Mouse (Mus musculus): ENCODE results near the gene Glipr2.
A peak's percentile ranks its signal among the peaks of the same experiment; 100 is the strongest.

Glipr2 gene

GRCm38 (mm10) chr4:43957292-43957845, at the start of gene Glipr2:
Gene Glipr2, plus strand, starts transcription at chr4:43957401.
- peak; percentile 76 for DNase-seq (ENCODE audit: low spot score)

GRCm38 (mm10) chr4:43918221-43918620, 39.0 kb upstream of the Glipr2 start:
- DNase-seq (ENCODE audit: low spot score), result no peak

- DNase-seq (ENCODE audit: low spot score), result no peak
These were observed 36.6 kb upstream of the Glipr2 start for GRCm38 (mm10) chr4:43920602-43921001.

GRCm38 (mm10) chr4:43925125-43925524, 32.1 kb upstream of the Glipr2 start:
- no peak for DNase-seq (ENCODE audit: low spot score)

- DNase-seq (ENCODE audit: low spot score), result peak; percentile 88
These were observed 31.4 kb upstream of the Glipr2 start for GRCm38 (mm10) chr4:43925779-43926178.

- DNase-seq (ENCODE audit: low spot score), result no peak
These were observed 29.4 kb upstream of the Glipr2 start for GRCm38 (mm10) chr4:43927826-43928225.

- DNase-seq (ENCODE audit: low spot score), result no peak
These were observed 25.3 kb upstream of the Glipr2 start for GRCm38 (mm10) chr4:43931877-43932276.

GRCm38 (mm10) chr4:43936186-43936585, 21.0 kb upstream of the Glipr2 start:
- DNase-seq (ENCODE audit: low spot score), result no peak

- DNase-seq (ENCODE audit: low spot score), result no peak
These were observed 20.2 kb upstream of the Glipr2 start for GRCm38 (mm10) chr4:43936749-43937674.

GRCm38 (mm10) chr4:43941315-43941714, 15.9 kb upstream of the Glipr2 start:
- no peak for DNase-seq (ENCODE audit: low spot score)

GRCm38 (mm10) chr4:43942421-43942820, 14.8 kb upstream of the Glipr2 start:
- DNase-seq (ENCODE audit: low spot score), result no peak

- DNase-seq (ENCODE audit: low spot score), result no peak
These were observed 9.6 kb upstream of the Glipr2 start for GRCm38 (mm10) chr4:43947571-43947970.

- DNase-seq (ENCODE audit: low spot score), result peak; percentile 41
These were observed 753 bp downstream of the Glipr2 start for GRCm38 (mm10) chr4:43957846-43958461.

- no peak for DNase-seq (ENCODE audit: low spot score)
These were observed 2.5 kb downstream of the Glipr2 start for GRCm38 (mm10) chr4:43959523-43960179.

- no peak for DNase-seq (ENCODE audit: low spot score)
These were observed 3.0 kb downstream of the Glipr2 start for GRCm38 (mm10) chr4:43960207-43960606.

- DNase-seq (ENCODE audit: low spot score), result no peak
These were observed 7.2 kb downstream of the Glipr2 start for GRCm38 (mm10) chr4:43964326-43964833.

GRCm38 (mm10) chr4:43964951-43965684, 7.9 kb downstream of the Glipr2 start:
- no peak for DNase-seq (ENCODE audit: low spot score)

GRCm38 (mm10) chr4:43965856-43966535, 8.8 kb downstream of the Glipr2 start:
- no peak for DNase-seq (ENCODE audit: low spot score)

- DNase-seq (ENCODE audit: low spot score), result peak; percentile 56
These were observed 11.4 kb downstream of the Glipr2 start for GRCm38 (mm10) chr4:43968650-43969049.

- DNase-seq (ENCODE audit: low spot score), result no peak
These were observed 12.2 kb downstream of the Glipr2 start for GRCm38 (mm10) chr4:43969373-43969772.
